Mouse (Mus musculus) gastrocnemius, postnatal 10 days (tissue): ENCODE measurements around the gene Rpl18. TPM values are rescaled to one million over a fixed set of nuclear protein-coding genes. Genes with fewer than 3 reads are reported as not detected.

Source experiments
- DNase-seq: peaks from one replicate; pipeline ENCODE4 v3.0.0; 2021; ENCODE audit warnings: mixed read lengths
- total RNA-seq, 2 experiments: library from RNA; stranded (reverse); gene quantifications; 2 replicates each; pipeline ENCODE4 v1.2.3; 2021

The Rpl18 gene
- total RNA-seq, 2 experiments from 2014 or later, result 793 to 822 TPM

DNA sequence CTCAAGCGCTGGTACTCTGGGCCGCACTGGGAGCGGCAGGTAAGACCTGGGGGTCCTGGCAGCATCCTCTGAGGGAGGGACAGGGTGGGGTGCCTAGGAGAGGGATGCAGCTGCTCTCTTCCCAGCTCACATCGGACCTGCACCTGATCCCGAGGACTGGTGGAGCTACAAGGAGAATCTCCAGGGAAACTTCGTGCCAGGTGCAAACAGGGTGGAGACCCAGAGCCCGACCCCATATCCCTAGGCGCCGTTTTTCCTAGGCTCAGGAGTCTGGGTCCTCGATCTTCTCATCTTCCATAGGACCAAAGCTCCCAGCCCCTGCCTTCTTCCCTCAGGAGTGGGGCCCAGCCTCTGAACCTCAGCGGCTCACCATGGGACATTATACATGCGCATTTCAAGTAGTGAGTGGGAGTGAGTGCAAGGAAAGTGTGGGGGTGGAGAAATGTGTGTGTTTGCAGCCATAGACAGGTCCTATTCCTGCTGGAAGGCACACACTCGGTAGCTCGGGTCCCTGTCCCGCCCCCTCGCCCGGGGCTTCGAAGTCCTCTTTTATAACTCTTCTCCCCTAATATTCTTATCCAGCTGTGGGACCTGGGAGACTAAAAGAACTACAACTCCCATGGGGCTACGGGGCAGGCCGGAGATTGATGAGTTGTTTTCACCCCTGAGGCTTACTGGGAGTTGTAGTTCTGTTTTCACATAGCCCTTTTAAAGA, 14.8 kb upstream of the Rpl18 start:
- peak; percentile 66 for DNase-seq

- DNase-seq, result peak; percentile 36
These were observed 14.2 kb upstream of the Rpl18 start for GRCm38 (mm10) chr7:45701072-45701471.

DNA sequence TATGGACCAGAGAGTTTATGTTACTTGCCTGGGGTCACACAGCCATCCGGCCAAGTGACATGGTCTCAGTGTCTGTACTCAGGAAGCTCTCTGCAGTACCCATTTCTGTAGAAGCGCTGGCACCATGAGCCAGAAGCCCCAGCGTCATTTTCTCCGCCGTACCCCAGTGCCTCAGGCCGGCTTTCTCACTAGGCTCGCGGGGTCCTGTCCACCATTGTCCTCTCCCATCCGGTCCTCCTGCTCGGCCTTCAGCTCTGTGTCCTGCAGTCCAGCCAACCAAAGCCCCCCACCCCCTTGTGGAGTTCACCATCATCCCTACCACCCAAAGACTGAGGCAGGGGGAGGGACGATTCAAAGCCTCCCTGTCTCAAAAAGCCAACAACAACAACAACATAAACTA, 13.7 kb upstream of the Rpl18 start:
- DNase-seq, result peak; percentile 11

GRCm38 (mm10) chr7:45702316-45702715, 12.9 kb upstream of the Rpl18 start:
- no peak for DNase-seq

- no peak for DNase-seq
These were observed 12.3 kb upstream of the Rpl18 start for GRCm38 (mm10) chr7:45702809-45703520.

DNA sequence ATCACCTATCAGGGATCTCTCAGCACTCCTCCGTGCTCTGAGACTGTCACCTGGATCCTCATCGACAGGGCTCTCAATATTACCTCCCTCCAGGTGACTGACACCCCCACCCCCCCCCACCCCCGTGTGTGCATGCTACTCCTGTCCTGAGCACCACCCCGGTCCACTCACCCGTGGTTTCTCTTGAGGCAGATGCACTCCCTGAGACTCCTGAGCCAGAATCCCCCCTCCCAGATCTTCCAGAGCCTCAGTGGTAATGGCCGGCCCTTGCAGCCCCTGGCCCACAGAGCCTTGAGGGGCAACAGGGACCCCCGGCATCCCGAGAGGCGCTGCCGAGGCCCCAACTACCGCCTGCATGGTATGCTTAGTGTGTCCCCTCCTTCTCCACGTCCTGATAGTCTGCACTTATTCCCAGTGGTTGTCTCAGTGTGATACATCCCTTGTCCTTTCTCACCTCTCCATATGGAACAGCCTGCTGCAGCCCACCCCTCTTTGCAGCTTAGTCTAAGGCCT, 11.7 kb upstream of the Rpl18 start:
- peak; percentile 17 for DNase-seq

- peak; percentile 64 for DNase-seq
These were observed 11.2 kb upstream of the Rpl18 start for GRCm38 (mm10) chr7:45704046-45704559.

- DNase-seq, result peak; percentile 95
These were observed 10.4 kb upstream of the Rpl18 start, which contains the start of gene Dbp for GRCm38 (mm10) chr7:45704730-45705442. TSS of gene Dbp (plus strand) at chr7:45705088.

DNA sequence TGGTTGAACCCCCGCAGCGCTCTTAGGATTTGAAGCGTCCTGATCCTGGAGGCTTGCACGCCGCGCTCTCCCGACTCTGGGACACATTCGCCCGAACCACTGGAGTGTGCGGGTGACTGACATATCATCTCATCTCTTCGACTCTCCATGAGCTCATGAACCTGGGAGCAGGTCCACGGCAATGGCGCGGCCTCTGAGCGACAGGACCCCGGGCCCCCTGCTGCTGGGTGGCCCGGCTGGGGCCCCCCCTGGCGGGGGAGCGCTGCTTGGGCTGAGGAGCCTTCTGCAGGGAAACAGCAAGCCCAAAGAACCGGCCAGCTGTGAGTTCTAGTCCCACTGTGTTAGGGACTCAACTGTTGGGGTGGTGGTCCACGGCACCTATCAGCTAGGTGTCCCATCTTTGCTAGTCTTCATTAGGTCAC, 9.8 kb upstream of the Rpl18 start:
- DNase-seq, result peak; percentile 57

- DNase-seq, result peak; percentile 82
These were observed 9.4 kb upstream of the Rpl18 start for GRCm38 (mm10) chr7:45705873-45706281.

DNA sequence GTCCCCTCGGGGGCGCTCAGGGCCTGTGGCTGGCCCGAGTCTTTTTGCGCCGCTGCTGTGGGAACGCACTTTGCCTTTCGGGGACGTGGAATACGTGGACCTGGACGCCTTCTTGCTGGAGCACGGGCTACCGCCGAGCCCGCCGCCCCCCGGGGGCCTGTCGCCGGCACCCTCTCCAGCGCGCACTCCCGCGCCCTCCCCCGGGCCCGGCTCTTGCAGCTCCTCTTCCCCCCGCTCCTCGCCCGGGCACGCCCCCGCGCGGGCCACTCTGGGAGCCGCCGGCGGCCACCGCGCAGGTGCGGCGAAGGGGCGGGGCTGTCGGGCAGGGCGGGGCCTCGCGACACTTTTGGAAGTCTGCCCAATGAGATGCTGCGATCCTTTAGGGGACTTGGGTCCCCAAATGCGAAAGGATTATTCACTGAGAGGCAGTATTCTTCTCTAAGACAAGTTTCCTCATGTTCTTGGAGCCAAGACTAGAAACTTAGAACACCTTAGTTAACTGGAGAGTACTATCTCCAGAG, 8.5 kb upstream of the Rpl18 start:
- DNase-seq, result peak; percentile 92

GRCm38 (mm10) chr7:45707375-45707967, 7.8 kb upstream of the Rpl18 start:
- DNase-seq, result peak; percentile 97

DNA sequence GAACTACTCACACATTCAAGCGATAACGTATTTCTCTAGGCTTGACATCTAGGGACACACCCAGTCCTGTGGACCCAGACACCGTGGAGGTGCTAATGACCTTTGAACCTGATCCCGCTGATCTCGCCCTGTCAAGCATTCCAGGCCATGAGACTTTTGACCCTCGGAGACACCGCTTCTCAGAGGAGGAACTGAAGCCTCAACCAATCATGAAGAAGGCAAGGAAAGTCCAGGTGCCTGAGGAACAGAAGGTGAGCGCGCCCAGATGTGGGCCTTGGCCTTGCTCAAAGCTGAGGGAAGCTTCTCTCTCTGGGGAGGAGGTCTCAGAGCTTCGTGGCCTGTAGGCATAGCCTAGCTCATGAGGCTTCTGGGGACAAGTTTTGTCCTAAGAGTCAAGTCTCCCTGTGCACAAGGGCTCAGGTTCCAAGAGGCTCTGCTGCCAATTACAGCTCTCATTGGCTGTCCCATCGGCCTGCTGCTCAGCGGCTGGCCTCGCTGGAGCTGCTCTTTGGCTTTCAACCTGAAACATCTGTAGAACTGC, 7.0 kb upstream of the Rpl18 start:
- peak; percentile 45 for DNase-seq

DNA sequence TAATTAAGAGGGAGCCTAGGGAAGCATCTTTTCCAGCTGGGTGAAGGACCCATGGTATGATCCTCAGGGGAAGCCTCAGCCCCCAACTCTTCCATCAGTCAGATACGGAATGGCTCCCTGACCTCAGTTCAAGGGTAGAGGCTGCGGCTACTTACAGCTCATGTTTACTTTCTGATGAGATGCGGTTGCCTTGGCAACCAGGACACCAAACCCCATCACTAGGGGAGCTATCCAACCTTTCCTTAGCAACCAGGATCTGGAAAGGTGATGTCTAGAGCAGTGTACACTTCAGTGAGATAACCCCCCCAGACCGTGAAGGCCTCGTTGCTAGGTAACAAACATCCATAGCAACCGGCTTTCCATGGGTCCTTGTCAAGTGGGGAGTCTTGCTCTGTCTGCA, 6.2 kb upstream of the Rpl18 start:
- DNase-seq, result no peak

- no peak for DNase-seq
These were observed 5.4 kb upstream of the Rpl18 start for GRCm38 (mm10) chr7:45709677-45710355.

DNA sequence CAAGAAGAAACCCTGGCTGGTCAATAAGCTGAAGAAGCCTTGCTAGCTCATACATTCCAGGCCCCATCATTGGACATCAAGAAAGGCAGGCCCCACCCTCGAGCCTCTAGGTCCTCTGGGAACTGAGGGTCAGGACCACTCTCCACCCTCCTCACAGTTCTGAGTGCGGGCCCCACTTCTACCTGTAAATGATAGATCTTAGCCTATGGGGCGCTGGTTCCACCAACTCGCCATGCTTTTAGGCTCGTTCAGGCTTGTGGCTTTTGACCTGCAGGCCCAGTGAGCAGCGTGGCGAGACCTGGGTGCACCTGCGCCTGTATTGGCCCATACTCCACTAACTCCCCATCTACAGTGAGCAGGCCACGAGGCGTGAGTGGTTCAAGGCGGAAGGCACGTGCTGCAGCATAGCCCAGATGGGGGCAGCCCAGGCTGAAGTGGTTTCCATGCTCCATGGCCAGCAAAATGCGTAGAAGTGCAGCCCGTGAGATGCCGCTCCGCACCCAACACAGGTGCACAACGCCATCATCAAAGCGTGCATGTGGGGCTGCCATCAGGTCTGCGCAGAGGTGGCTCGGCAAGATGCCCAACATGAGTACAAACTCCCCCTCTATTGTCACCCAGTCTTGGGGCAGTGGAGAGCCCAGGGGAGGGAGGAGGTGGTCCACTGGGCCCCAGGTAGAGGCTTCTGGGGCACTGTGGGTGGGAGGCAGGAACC, 4.6 kb upstream of the Rpl18 start:
- peak; percentile 18 for DNase-seq

- peak; percentile 21 for DNase-seq
These were observed 3.8 kb upstream of the Rpl18 start for GRCm38 (mm10) chr7:45711316-45712021.

DNA sequence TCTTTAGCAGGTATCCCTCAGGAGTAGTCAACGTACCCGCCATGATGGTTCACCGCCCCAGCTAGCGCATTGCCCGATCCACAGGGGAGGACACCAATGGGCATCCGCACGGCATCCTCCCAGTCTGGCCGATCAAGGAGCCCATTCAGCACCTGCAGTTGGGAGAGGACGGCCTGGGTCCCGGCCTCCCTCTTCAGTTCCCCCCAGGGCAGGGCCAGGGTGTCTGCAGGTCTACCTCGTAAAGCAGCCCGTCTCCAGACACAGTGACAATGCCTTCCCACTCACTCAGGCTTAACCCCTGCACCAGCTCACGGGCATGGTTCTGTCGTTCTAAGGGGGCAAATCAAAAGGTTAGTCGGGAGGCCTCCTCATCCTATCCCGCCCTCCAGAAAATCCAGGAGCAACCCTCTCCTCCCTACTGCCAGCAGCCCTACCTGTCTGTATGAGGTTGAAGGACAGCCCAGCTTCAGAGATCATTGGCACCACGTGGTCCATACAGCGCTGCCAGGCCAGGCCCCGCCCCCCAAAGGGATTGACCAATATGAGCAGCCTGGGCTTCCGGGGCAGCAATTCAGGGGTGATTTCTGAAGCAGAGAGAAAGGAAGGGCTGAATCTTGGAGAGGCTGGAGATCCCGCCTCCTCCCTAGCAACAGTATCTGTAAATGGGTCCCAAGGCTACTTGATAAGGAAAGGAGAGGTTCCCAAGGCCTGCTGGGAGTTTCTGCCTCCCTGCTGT, 3.1 kb upstream of the Rpl18 start:
- DNase-seq, result peak; percentile 44

- peak; percentile 23 for DNase-seq
These were observed 1.9 kb upstream of the Rpl18 start for GRCm38 (mm10) chr7:45713396-45713795.
